Mouse (Mus musculus) G1E-ER4 (cell line): ENCODE measurements around the gene Col23a1. TPM values are rescaled to one million over a fixed set of nuclear protein-coding genes. Genes with fewer than 3 reads are reported as not detected.

Source experiments
- GATA1 ChIP-seq: IDR thresholded peaks from one replicate; pipeline ENCODE4 v1.8.0; 2012; ENCODE audit warnings: low read length, inconsistent platforms
- polyA plus RNA-seq: library from polyadenylated mRNA; stranded (reverse); fragments of >175 nt; gene quantifications from 2 replicates; pipeline ENCODE4 v1.2.3, GENCODE M21; 2012

Col23a1 gene
- polyA plus RNA-seq, 1 experiment: not detected

- no peak for TF ChIP-seq GATA1
Measured at GRCm38 (mm10) chr11:51615129-51615528, 325.4 kb downstream of the Col23a1 start.

- no peak for TF ChIP-seq GATA1
Measured at GRCm38 (mm10) chr11:51615601-51616000, 325.9 kb downstream of the Col23a1 start.

- TF ChIP-seq GATA1: no peak
Measured at GRCm38 (mm10) chr11:51617693-51618092, 328.0 kb downstream of the Col23a1 start.

DNA sequence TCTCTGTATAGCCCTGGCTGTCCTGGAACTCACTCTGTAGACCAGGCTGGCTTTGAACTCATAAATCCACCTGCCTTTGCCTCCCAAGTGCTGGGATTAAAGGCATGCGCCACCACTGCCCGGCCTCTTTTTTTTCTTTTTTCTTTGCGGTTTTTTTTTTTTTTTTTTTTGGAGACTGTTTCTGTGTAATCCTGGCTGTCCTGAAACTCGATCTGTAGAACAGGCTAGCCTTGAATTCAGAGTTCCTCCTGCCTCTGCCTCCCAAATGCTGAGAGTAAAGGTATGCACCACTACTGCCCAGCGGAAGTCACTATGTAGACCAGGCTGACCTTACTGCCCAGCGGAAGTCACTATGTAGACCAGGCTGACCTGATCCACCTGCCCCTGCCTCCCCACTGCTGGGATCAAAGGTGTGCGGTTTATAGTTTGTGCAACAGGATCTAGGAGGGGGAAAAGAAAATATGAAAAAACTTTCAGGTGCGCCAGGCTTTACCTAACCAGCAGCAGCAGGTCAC, 329.2 kb downstream of the Col23a1 start:
- TF ChIP-seq GATA1: no peak

GRCm38 (mm10) chr11:51619409-51620060, 329.8 kb downstream of the Col23a1 start, which contains the start of gene Nhp2:
Gene Nhp2, plus strand, starts transcription at chr11:51619735.
- TF ChIP-seq GATA1: no peak

GRCm38 (mm10) chr11:51620084-51620483, 330.4 kb downstream of the Col23a1 start:
- TF ChIP-seq GATA1: no peak

GRCm38 (mm10) chr11:51621776-51622175, 332.1 kb downstream of the Col23a1 start:
- no peak for TF ChIP-seq GATA1

DNA sequence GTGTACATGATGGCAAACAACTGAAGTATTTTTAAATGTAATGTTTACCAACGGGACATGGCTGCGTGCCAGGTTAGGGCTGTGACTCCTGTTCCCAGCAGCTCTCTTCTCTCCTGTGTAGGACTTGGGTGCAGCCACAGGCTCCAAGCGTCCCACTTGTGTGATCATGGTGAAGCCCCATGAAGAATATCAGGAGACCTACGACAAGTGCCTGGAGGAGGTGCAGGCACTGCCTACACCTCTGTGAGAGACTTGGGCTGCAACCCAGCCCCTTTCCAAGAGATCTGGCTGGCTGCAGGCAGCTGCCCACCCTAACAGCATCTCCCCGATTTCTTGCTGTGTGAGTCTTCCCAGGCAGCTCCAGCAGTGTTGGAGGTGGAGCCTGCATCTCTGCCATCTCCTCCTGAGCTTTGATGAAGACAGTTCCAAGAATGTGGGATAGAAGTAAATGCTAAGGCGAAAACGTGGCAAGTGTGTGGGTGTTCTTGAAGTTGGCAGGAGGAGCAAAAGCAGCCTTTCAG, 333.3 kb downstream of the Col23a1 start:
- TF ChIP-seq GATA1: no peak

DNA sequence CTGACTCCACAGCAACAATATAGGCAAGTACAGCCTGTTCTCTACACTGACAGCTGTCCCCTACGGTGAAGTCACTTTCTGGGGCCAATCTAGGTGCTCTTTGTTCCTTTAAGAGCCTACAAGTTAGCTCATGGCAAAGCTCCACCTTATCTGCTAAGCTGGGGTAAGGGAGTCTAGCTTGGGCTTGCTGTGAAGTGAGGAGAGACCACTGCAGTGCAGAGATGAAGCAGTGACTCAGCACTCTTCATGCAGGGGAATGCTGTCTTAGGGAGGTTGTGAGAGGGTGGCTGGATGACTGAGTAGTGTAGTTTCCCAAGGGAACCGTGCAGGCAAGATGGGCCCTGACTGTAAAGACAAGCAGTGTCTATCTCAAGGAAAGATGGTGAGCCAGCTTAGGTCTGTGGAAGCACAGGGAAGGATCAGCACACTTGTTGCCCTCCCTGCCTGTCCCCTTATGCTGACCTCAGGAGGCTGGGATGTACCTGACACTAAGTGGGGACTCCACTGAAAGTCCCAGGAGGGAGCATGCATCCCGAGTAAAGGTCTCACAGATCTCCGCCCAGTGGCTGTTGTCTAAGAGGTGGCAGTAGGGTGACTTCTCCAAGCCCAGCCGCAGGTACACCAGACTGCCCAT, 335.6 kb downstream of the Col23a1 start:
- TF ChIP-seq GATA1: no peak

- no peak for TF ChIP-seq GATA1
Measured at GRCm38 (mm10) chr11:51627425-51627824, 337.7 kb downstream of the Col23a1 start.

DNA sequence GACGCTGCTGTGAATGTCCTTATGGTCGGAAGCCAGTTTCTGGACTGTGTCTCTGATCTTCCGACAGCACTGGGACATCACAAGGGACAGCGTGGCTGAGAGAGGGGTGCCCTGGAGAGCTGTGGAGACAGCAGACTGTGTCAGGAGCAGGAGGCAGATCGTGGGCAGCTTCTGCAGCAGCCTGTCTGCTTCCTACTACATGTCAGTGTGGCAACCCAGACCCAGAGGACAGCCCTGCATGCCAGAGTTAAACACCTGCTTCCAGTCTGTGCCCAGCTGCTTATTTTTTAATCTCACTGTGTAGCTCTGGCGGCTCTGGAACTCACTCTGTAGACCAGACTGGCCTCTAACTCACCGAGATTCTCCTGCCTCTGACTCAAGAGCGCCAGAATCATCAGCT, 338.2 kb downstream of the Col23a1 start:
- no peak for TF ChIP-seq GATA1

DNA sequence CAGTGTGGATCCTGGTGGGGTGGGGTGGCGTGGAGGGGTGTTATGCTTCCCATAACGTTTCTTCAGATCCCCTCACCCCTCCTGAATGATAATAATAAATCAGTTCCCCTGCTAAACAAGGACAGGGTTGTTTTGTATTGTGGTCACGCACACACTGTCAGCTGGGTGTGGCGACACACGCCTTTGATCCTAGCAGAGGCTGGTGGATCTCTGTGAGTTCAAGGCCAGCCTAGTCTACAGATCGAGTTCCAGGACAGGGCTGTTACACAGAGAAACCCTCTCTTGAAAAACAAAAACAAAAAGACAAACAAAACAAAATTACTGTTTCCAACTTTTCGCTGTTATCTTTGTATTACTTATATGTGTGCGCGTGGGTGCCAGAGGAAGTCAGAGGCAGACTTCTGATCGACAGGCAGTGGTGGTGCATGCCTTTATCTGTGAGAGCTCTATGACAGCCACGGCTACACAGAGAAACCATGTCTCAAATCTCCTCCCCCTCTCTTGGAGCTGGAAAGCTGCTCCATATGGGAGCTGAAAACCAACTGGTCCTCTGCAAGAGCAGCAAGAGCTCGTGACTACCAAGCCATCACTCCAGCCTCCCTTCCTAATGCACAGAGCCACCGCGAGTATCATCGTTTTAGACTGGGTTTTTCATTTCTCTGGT, 340.1 kb downstream of the Col23a1 start:
- no peak for TF ChIP-seq GATA1

DNA sequence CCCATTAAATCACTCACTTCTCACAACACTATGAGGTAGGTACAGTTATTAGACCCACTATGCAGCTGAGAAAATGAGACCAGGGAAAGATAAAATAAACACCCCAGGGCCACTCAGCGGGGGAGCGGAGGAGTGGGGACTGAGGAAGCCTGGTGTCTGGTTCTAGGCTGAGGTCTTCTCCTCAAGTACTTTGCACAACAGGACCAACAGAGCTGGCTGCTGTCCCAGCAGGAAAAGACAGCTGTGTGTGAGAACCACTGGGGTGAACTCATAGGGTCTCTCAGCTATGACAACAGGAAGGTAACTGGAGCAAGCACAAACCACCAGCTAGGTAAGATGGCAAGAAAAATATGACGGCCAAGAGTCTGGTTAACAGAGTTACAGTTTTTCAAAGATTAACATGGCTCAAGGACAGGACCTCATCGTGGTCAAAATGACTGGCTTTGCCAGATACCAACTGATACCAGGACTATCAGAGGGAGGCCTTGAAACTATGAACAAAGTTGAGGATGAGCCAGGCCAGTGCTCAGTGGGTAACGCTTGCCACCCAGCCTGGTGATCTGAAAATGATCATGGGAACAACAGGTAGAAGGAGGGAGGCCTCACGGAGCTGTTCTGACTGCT, 342.5 kb downstream of the Col23a1 start:
- TF ChIP-seq GATA1: no peak

Other genes starting within 250 kb of the Col23a1 start
- gene Olfr1375, start 241.8 kb upstream of the Col23a1 start, polyA plus RNA-seq: not detected in 2 replicates
- gene Zfp354a, start 230.7 kb upstream of the Col23a1 start, polyA plus RNA-seq: not detected in 2 replicates
- 0.19 TPM in 1 of 2 replicates, not detected in the other for gene Gm12569, start 69.4 kb upstream of the Col23a1 start, polyA plus RNA-seq
- 1.3 and 1.6 TPM in 2 replicates for gene Clk4, start 28.2 kb upstream of the Col23a1 start, polyA plus RNA-seq
- gene BC049762, start 26.9 kb upstream of the Col23a1 start, polyA plus RNA-seq: not detected in 2 replicates